Mouse (Mus musculus): ENCODE data around the gene Ptpdc1.

Gene Ptpdc1

GRCm38 (mm10) chr13:48545476-48546281, 79.8 kb downstream of the Ptpdc1 start:
- DNase-seq: peak; percentile 97

DNA sequence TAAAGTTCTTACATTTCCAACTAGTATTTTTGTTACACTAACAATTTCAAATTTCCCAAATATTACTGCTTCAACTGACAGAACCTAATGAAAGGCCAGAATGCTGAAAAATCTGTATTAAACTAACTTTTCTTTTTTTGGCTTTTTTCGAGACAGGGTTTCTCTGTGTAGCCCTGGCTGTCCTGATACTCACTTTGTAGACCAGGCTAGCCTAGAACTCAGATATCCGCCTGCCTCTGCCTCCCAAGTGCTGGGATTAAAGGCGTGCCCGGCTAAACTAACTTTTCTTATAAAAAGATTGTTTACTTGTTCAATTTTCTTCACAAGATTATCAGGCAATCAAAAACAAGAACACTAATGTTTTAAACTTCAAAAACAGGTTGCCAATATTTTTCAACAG, 80.6 kb downstream of the Ptpdc1 start:
- no peak for DNase-seq

GRCm38 (mm10) chr13:48544391-48544790, 81.1 kb downstream of the Ptpdc1 start:
- DNase-seq: no peak

GRCm38 (mm10) chr13:48540488-48540887, 85.0 kb downstream of the Ptpdc1 start:
- DNase-seq: no peak

- DNase-seq: no peak
Observed at GRCm38 (mm10) chr13:48533441-48533840, 92.0 kb downstream of the Ptpdc1 start.

DNA sequence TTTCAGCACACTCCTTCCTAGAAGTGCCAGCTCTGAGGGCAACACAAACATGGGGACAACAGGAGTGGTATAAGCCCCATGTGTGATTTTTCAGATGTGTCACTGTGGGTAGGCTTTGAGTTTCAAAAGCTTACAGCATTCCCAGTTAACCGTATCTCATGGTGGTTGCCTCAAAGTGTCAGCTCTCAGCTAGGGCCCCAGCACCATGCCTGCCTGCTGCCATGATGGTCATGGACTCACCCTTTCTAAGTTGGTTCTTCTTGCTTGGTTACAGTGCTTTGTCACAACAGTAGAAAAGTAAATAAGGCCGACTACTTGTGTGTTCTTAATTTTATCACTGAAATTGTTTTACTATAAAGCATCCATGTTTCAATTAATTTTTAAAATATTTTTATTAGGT, 94.0 kb downstream of the Ptpdc1 start:
- DNase-seq: no peak

DNA sequence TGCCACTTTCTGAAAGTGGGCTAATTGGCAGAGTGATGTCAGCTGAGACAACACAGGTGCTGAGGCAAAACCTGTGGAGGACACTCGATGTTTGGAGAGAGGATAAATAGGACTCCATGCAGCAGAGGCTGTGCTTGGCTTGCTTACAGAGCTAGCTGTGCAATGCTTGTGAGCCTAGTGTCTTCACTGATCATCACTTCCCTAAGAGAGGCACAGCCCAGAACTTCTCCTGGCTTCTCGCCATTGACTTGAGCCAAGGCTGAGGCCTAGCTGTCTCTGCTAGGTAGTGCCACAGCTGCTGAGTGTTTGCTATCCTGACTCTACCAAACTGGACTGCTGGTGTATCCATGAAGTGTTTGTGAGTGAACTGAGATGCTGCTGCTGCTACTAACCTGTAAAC, 94.8 kb downstream of the Ptpdc1 start:
- no peak for DNase-seq

DNA sequence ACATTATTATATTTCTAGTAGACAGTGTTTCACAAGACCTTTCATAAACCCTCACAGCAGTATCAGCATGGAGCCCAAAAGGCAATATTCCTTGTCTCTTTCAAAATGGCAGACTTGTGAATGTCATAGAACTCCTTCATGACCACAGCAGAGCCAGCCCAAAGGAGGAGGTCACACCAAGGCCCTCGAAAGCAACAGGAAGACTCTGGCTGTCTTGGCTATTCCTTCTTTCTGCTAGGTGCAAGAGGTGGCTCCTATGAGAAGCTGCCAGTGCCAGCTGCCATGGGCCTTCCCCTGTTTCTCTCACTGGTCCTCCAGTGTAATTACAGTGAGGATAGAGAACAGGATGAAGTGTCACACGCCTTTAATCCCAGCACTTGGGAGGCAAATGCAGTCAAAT, 96.4 kb downstream of the Ptpdc1 start:
- no peak for DNase-seq

DNA sequence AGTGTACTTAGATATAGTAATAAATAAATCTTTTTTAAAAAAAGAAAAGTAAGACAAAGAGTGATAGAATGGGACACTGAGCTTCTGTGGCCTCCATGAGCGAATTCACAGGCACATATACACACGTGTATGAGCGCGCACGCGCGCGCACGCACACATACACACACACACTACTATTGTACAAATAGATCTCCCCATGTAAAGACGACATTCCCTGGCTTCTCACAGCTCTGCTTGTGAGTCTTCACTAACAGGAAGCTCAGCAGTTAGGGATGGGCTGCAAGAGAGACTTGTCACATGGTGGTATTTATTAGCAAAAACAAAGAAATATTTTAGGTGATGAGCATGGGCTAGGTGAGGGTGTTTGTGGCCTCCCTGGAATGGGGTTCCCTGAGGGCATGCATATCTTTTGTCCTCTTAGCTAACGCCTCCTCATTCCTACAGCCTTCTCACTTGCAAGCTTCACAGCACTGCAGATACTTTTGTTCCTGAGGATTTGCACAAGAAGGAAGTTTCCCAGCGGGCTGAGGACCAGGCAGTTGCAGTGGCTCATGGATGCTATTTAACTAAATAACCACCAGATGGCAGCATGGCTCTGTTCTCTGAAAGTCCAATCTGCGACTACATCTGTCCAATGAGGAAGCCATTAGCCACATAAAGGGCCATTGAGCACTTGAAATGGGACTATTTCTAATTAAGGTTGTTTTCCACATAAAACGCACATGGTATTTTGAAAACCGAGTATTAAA, 97.2 kb downstream of the Ptpdc1 start:
- DNase-seq: peak; percentile 80
